8 mouse cellular contexts compared by ENCODE assay signal in the genomic region with DNA sequence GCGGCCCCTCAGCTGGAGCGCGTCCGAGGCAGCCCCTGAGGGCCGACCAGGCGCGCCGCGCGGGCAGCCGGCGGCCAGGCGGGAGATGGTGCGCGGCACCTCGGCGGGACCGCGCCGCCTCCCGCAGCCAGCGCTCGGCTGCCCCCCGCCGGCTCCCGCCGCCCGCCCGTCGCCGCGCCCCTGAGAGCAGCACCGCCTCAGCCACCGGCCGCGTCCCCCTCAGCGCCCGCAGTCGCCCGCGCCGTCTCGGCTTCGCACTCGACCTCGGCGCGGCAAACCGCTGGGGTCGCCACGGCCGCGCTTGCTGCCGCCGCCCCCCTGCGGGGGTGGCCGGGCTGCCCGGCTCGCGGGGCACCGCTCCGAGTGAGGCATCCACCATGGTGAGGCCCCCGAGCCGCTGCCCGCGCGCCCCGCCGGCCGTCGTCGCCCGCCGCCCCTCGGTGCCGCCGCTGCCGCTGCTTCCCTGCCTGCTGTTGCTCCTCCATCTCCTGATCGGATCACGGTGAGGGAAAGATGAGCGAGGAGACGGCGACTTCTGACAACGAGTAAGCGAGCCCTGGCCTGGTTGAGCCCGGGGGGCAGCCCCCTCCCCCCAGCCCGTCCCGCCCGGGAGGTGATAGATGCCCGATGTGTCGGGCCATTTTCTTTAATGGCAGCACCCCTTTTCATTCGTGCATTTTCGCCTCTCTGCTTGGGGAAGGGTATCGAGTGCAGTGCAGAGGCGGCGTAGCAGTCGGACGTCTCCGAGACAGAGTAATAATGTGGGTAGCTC. TPM values are rescaled to one million over a fixed set of nuclear protein-coding genes. Genes with fewer than 3 reads are reported as not detected.
DNase-seq lines count a peak whose midpoint lies in the region; ATAC-seq and TF ChIP-seq lines count a peak whose summit lies in the region.

Spred1 (plus strand) TSS at position 163 of the 772 bp plus-strand sequence.

- peak within 1 kb of the TSS; percentile 99 for H3K27ac ChIP-seq in hindbrain, postnatal 0 days
- peak within 1 kb of the TSS; percentile 99 for H3K27ac ChIP-seq in limb, embryonic 11.5 days (replicated peaks; ENCODE audit: low read depth, low read length)
- peak within 1 kb of the TSS; percentile 99 for H3K27ac ChIP-seq in midbrain, embryonic 13.5 days

- DNase-seq in right cerebral cortex, postnatal 10 days (ENCODE audit: low spot score in 2 of 2), result peak; percentile 48 to 54
- no peak for DNase-seq in right cerebral cortex, postnatal 36 days (ENCODE audit: low spot score in 2 of 2)
- peak; percentile 35 for DNase-seq in c-Kit-positive CD71-positive TER-119-positive erythroid progenitor cells, embryonic 14.5 days (ENCODE audit: low spot score)
- DNase-seq in forelimb bud, embryonic 11.5 days (ENCODE audit: low read depth, low spot score), result peak; percentile 42
- peak; percentile 21 for DNase-seq in hindbrain, postnatal 0 days (ENCODE audit: low spot score)
- peak; percentile 71 for DNase-seq in limb, embryonic 11.5 days (ENCODE audit: low spot score)
- DNase-seq in testis, postnatal 10 days (ENCODE audit: low spot score), result peak; percentile 56

- peak within 1 kb of the TSS; percentile 66 for H3K4me2 ChIP-seq in hindbrain, postnatal 0 days (ENCODE audit: low read depth, low read length)
- peak within 1 kb of the TSS; percentile 55 for H3K4me2 ChIP-seq in limb, embryonic 11.5 days (ENCODE audit: low read depth, severe bottlenecking)
- peak within 1 kb of the TSS; percentile 76 for H3K4me2 ChIP-seq in midbrain, embryonic 13.5 days (replicated peaks)

- no peaks in the 10 kb centered on the region for H3K9me3 ChIP-seq in hindbrain, postnatal 0 days (ENCODE audit: low read length)
- no peaks in the 10 kb centered on the region for H3K9me3 ChIP-seq in limb, embryonic 11.5 days (ENCODE audit: control insufficient read depth, low read length)
- H3K9me3 ChIP-seq in midbrain, embryonic 13.5 days, result no peaks in the 10 kb centered on the region

- no peak for TF ChIP-seq CTCF in hindbrain, postnatal 0 days (IDR thresholded peaks at IDR 0.05; ENCODE audit: low read depth)

- ATAC-seq in hindbrain, postnatal 0 days, result 0 out of 2 replicates have a peak, but pooled peaks have one; percentile 1
- 0 out of 2 replicates have a peak, but pooled peaks have one; percentile 19 for ATAC-seq in limb, embryonic 11.5 days (ENCODE audit: insufficient number of reproducible peaks, low FRiP score, low TSS enrichment, low read depth)
- ATAC-seq in midbrain, embryonic 13.5 days, result peak; percentile 5

- peak within 1 kb of the TSS; percentile 98 for H3K4me3 ChIP-seq in hindbrain, postnatal 0 days (ENCODE audit: low read length)
- peak within 1 kb of the TSS; percentile 76 for H3K4me3 ChIP-seq in limb, embryonic 11.5 days (ENCODE audit: low read depth, low read length)
- H3K4me3 ChIP-seq in midbrain, embryonic 13.5 days (replicated peaks), result peak within 1 kb of the TSS; percentile 91

- no peaks in the 10 kb centered on the region for H3K36me3 ChIP-seq in hindbrain, postnatal 0 days (ENCODE audit: insufficient read depth, low read length)
- H3K36me3 ChIP-seq in limb, embryonic 11.5 days (ENCODE audit: control insufficient read depth, insufficient read depth, low read length), result no peaks in the 10 kb centered on the region
- no peaks in the 10 kb centered on the region for H3K36me3 ChIP-seq in midbrain, embryonic 13.5 days

- 0 out of 2 replicates have a peak, but pooled peaks cover 10% of the 10 kb centered on the region for H3K4me1 ChIP-seq in hindbrain, postnatal 0 days (ENCODE audit: insufficient read depth, low read length)
- 0 out of 2 replicates have a peak, but pooled peaks cover 9% of the 10 kb centered on the region for H3K4me1 ChIP-seq in limb, embryonic 11.5 days (ENCODE audit: control insufficient read depth, insufficient read depth, low read length)
- peaks cover 32% of the 10 kb centered on the region for H3K4me1 ChIP-seq in midbrain, embryonic 13.5 days (replicated peaks)

- WGBS in hindbrain, postnatal 0 days, result under 1% methylated on average over 41 of the region's 99 CpGs
- under 1% methylated on average over 85 of the region's 99 CpGs for WGBS in limb, embryonic 11.5 days
- WGBS in midbrain, embryonic 13.5 days, result under 1% methylated on average over 90 of the region's 99 CpGs

- no peaks in the 10 kb centered on the region for H3K27me3 ChIP-seq in hindbrain, postnatal 0 days (ENCODE audit: insufficient read depth, low read length)
- H3K27me3 ChIP-seq in limb, embryonic 11.5 days (ENCODE audit: control insufficient read depth, insufficient read depth, low read length), result no peaks in the 10 kb centered on the region
- peaks cover 8% of the 10 kb centered on the region; the same call in 1 of the 2 replicates for H3K27me3 ChIP-seq in midbrain, embryonic 13.5 days

- H3K9ac ChIP-seq in hindbrain, postnatal 0 days (replicated peaks; ENCODE audit: low read length), result peak within 1 kb of the TSS; percentile 100
- peak within 1 kb of the TSS; percentile 98 for H3K9ac ChIP-seq in limb, embryonic 11.5 days (ENCODE audit: low read length)
- peak within 1 kb of the TSS; percentile 99 for H3K9ac ChIP-seq in midbrain, embryonic 13.5 days (replicated peaks)

RNA-seq across cellular contexts. Expression of gene Spred1, which starts in this region (rescaled TPM):
- total RNA-seq in hindbrain, postnatal 0 days (2014; rRNA removed), result 50.0 and 57.1 TPM in 2 replicates
- 15.3 and 15.5 TPM in 2 replicates for polyA plus RNA-seq in hindbrain, postnatal 0 days (2015; fragmentation: Nextera tagmentation; extraction: Ambion mirVana)
- polyA plus RNA-seq in limb, embryonic 11.5 days (2014; fragmentation: Nextera tagmentation; extraction: Ambion mirVana), result 22.2 and 24.6 TPM in 2 replicates
- 7.4 and 7.9 TPM in 2 replicates for polyA plus RNA-seq in midbrain, embryonic 13.5 days (2015; fragmentation: Nextera tagmentation; extraction: Ambion mirVana)

Comparison
In these comparisons a context has a peak if more than half of its experiments do, and no peak if none do; other contexts are left out.
1. DNase-seq: peak in right cerebral cortex, postnatal 10 days (2 of 2), c-Kit-positive CD71-positive TER-119-positive erythroid progenitor cells, embryonic 14.5 days (single experiment), forelimb bud, embryonic 11.5 days (single experiment), hindbrain, postnatal 0 days (single experiment), limb, embryonic 11.5 days (single experiment) and testis, postnatal 10 days (single experiment); none in right cerebral cortex, postnatal 36 days (0 of 2).
2. Peak in every context shown above with its lines, with median percentiles within 50 percentile points of each other: ATAC-seq, H3K27ac ChIP-seq, H3K4me2 ChIP-seq, H3K4me3 ChIP-seq and H3K9ac ChIP-seq.